Mouse (Mus musculus) liver, embryonic 16.5 days (tissue): ENCODE results near the gene 4930519G04Rik. TPM values are rescaled to one million over a fixed set of nuclear protein-coding genes. Genes with fewer than 3 reads are reported as not detected.

Source experiments
- ATAC-seq: fragments of 200-750 bp; cut with Nextera tagmentation; 2 replicates; pipeline ENCODE4 v1.8.0; 2017; ENCODE audit warnings: low read depth, mild to moderate bottlenecking, moderate number of reproducible peaks, moderate library complexity
- H3K27ac ChIP-seq: fragments of 300-500 bp; sonication (generic); 2 replicates; pipeline ENCODE4 v1.5.1; 2014; ENCODE audit warnings: mild to moderate bottlenecking, low read length
- H3K27me3 ChIP-seq: fragments of 300-500 bp; sonication (generic); 2 replicates; pipeline ENCODE4 v1.6.1; 2014; ENCODE audit warnings: low read depth, low read length, mixed read lengths; ENCODE audit not compliant: control insufficient read depth, insufficient read depth
- H3K36me3 ChIP-seq: fragments of 300-500 bp; sonication (generic); 2 replicates; pipeline ENCODE4 v1.6.1; 2014; ENCODE audit warnings: mild to moderate bottlenecking; ENCODE audit not compliant: control insufficient read depth, insufficient read depth
- H3K4me1 ChIP-seq: fragments of 300-500 bp; sonication (generic); 2 replicates; pipeline ENCODE4 v1.6.1; 2014; ENCODE audit warnings: low read depth, low read length, mixed read lengths; ENCODE audit not compliant: control insufficient read depth
- H3K4me2 ChIP-seq: fragments of 300-500 bp; sonication (generic); 2 replicates; pipeline ENCODE4 v1.6.1; 2014; ENCODE audit warnings: low read depth, low read length, mixed read lengths
- H3K4me3 ChIP-seq: fragments of 300-500 bp; sonication (generic); 2 replicates; pipeline ENCODE4 v1.5.1; 2014; ENCODE audit warnings: low read depth, mild to moderate bottlenecking, low read length
- H3K9ac ChIP-seq: fragments of 300-500 bp; sonication (generic); 2 replicates; pipeline ENCODE4 v1.6.1; 2014; ENCODE audit warnings: low read depth, low read length
- H3K9me3 ChIP-seq: fragments of 300-500 bp; sonication (generic); replicated peaks from 2 replicates; pipeline ENCODE4 v1.6.1; 2016; ENCODE audit warnings: low read length; ENCODE audit not compliant: control insufficient read depth
- WGBS: fragments of 180-500 bp; shearing (Covaris S2); extraction: QIAGEN DNeasy Blood & Tissue Kit; methylation state at CpG from one replicate; pipeline ENCODE4 v1.1.7; 2014; ENCODE audit not compliant: insufficient replicate concordance; 5-methylcytosine and 5-hydroxymethylcytosine counted together
- polyA plus RNA-seq: library from polyadenylated mRNA; unstranded; fragments of >200 nt; fragmentation: Nextera tagmentation; extraction: Ambion mirVana; gene quantifications from 2 replicates; pipeline ENCODE4 v1.2.1, GENCODE M21; 2015

Gene 4930519G04Rik
- polyA plus RNA-seq, 1 experiment from 2014 or later, result not detected

DNA sequence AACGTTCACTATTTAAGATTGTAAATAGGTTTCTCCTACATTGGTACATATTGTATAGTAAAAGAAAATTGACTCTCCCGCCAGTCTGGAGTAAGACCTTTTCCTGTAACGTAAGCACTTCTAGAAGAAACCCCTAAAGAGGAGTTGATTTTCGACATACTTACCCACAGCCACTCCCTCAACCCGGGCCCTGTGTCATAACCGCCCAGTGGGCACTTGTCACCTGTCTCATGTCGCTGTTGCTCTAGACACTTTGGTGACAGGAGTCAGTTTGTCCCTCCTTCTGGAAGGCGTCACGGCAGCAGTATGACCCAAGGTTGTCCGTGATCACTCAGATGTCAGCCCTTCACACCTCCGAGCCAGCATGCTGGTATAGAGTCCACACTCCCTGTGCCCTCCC lies 29.6 kb downstream of the 4930519G04Rik start:
- H3K36me3 ChIP-seq, result no peaks in the 10 kb centered on the region
- no peak overlapping the region for H3K27ac ChIP-seq
- no peak overlapping the region for H3K4me3 ChIP-seq
- no peak for ATAC-seq
- H3K4me1 ChIP-seq, result no peaks in the 10 kb centered on the region
- 71% methylated on average over 11 of the region's 11 CpGs for WGBS
- H3K4me2 ChIP-seq, result no peak overlapping the region
- H3K27me3 ChIP-seq, result no peaks in the 10 kb centered on the region
- no peaks in the 10 kb centered on the region for H3K9me3 ChIP-seq
- no peak overlapping the region for H3K9ac ChIP-seq

DNA sequence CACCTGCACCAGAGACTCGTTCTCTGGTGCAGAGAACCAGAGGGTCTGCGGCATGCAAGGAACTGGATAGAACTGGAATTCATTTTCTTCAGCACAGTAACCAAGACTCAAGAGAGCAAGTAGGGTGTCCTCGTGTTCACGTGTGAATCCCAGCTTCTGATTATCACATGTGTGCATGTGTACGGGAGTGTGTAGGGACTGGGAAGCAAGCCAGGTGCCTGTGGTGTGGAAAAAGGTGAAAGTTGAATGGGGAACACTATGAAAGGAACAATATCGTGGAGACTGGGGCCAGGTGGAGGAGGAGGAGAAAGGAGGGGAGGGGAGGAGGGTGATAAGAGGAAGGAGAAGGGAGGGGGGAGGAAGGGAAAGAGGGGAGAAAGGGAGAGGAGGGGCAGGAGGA lies 33.3 kb downstream of the 4930519G04Rik start:
- no peak overlapping the region for H3K4me3 ChIP-seq
- no peaks in the 10 kb centered on the region for H3K4me1 ChIP-seq
- no peaks in the 10 kb centered on the region for H3K27me3 ChIP-seq
- no peaks in the 10 kb centered on the region for H3K36me3 ChIP-seq
- H3K4me2 ChIP-seq, result no peak overlapping the region
- WGBS, result 55% methylated on average over 6 of the region's 6 CpGs
- H3K9me3 ChIP-seq, result no peaks in the 10 kb centered on the region
- H3K9ac ChIP-seq, result no peak overlapping the region
- no peak overlapping the region for H3K27ac ChIP-seq
- no peak for ATAC-seq

DNA sequence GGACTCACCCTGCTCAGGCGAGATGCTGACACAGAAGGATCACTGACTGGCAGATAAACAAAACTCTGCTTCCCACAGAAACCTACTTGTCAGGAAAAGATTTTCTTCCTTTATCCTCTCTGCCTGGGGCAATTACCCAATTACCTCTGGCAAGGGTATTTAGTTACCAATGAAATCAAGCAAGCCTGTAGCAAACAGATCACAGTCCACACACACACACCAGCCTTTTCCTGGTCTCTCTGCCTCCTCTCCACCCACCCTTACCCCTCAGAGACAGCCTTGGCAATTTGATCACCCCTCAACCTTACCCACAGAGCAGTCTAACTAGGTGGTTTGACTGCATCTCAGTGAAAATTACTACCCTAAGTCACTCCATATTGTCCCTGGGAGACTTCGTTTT lies 35.5 kb downstream of the 4930519G04Rik start:
- H3K27ac ChIP-seq, result no peak overlapping the region
- H3K36me3 ChIP-seq, result no peaks in the 10 kb centered on the region
- no peak for ATAC-seq

DNA sequence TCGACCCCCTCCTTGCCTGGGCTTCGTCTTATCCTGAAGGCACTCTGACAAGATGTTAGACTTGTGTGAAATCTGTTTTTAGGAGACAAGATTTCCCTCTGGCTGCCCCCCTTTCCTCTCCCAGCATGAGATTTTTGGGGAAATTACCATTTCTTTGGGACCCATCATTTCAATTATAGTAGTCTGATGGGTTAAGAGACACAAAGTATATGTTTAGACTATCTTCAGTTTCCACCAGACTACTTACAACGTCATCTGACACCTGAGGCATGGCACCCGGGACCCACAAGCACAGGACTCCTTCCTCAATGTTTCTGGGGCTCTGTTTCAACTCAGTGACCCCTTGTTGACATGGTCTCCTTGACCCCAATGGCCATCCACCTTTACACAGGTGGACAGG lies 42.1 kb downstream of the 4930519G04Rik start:
- WGBS, result 76% methylated on average over 4 of the region's 4 CpGs
- no peak for ATAC-seq

More for the DNA sequence above, 35.5 kb downstream of the 4930519G04Rik start:
- no peak overlapping the region for H3K4me2 ChIP-seq
- WGBS, result 72% methylated on average over 2 of the region's 2 CpGs
- no peaks in the 10 kb centered on the region for H3K27me3 ChIP-seq
- no peaks in the 10 kb centered on the region for H3K4me1 ChIP-seq
- no peak overlapping the region for H3K9ac ChIP-seq
- H3K9me3 ChIP-seq, result no peaks in the 10 kb centered on the region
- H3K4me3 ChIP-seq, result no peak overlapping the region

GRCm38 (mm10) chr5:114896688-114897373 lies 43.4 kb downstream of the 4930519G04Rik start, which contains the start of gene Oasl2:
TSS of gene Oasl2 (plus strand) at chr5:114896936.
- Histone ChIP-seq H3K4me2 (peak within 1 kb of the TSS; percentile 22; the same call in 1 of the 2 replicates), H3K27ac (no peak within 1 kb of the TSS), H3K9ac (no peak within 1 kb of the TSS), H3K4me1 (no peaks in the 10 kb centered on the region), H3K9me3 (no peaks in the 10 kb centered on the region), H3K36me3 (no peaks in the 10 kb centered on the region), H3K4me3 (no peak within 1 kb of the TSS), H3K27me3 (no peaks in the 10 kb centered on the region)
- 38% methylated on average over 13 of the region's 13 CpGs for WGBS
- ATAC-seq, result 0 out of 2 replicates have a peak, but pooled peaks have one; percentile 41

More for the DNA sequence above, 42.1 kb downstream of the 4930519G04Rik start:
- H3K4me3 ChIP-seq, result no peak overlapping the region
- no peak overlapping the region for H3K9ac ChIP-seq
- no peak overlapping the region for H3K27ac ChIP-seq
- no peaks in the 10 kb centered on the region for H3K4me1 ChIP-seq
- no peaks in the 10 kb centered on the region for H3K27me3 ChIP-seq
- no peaks in the 10 kb centered on the region for H3K9me3 ChIP-seq
- H3K36me3 ChIP-seq, result no peaks in the 10 kb centered on the region
- H3K4me2 ChIP-seq, result no peak overlapping the region

DNA sequence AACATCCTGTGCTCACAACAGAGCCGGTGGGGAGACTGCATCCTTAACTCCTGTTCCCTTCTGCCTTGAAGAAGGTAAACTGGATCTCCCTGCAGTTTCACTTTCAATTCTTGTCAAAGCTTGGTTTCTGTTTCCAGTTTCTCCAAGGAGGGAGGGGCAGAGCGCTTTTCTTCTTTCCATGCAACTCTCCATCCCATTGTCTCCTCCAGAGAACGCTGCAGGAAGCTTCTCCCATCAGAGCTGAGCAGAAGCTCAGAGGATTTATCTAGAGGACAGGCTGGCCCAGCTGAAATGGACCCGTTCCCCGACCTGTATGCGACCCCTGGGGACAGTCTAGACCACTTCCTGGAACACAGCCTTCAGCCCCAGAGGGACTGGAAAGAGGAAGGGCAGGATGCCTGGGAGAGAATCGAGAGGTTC lies 43.9 kb downstream of the 4930519G04Rik start:
- H3K27me3 ChIP-seq, result no peaks in the 10 kb centered on the region
- no peaks in the 10 kb centered on the region for H3K4me1 ChIP-seq
- no peak overlapping the region for H3K4me3 ChIP-seq
- no peak for ATAC-seq
- no peaks in the 10 kb centered on the region for H3K36me3 ChIP-seq
- WGBS, result 4% methylated on average over 7 of the region's 7 CpGs
- no peaks in the 10 kb centered on the region for H3K9me3 ChIP-seq
- H3K9ac ChIP-seq, result no peak overlapping the region
- H3K4me2 ChIP-seq, result peak overlapping the region; percentile 22; the same call in 1 of the 2 replicates
- H3K27ac ChIP-seq, result no peak overlapping the region

DNA sequence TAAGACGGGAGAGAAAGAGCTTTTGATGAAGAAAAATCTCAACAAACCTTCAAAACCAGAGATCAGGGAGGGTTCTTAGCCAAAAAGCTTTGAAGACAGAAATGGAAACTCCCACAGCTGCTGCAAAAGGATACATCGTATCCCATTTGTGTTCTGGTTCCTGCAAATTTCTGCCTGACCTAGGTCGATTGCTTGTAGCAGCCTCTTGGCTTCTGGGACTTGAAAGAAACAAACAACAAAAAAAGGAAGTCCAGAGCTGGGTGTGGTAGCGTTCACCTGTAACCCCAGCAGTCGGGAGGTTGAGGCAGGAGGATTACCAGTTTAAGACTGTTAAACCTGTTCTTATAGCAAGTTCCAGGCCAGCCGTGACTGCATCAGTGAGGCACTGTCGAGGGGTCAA lies 45.4 kb downstream of the 4930519G04Rik start:
- no peak overlapping the region for H3K4me3 ChIP-seq
- H3K27ac ChIP-seq, result no peak overlapping the region
- H3K4me1 ChIP-seq, result no peaks in the 10 kb centered on the region
- no peak overlapping the region for H3K4me2 ChIP-seq
- no peaks in the 10 kb centered on the region for H3K36me3 ChIP-seq
- H3K9me3 ChIP-seq, result no peaks in the 10 kb centered on the region
- 49% methylated on average over 7 of the region's 7 CpGs for WGBS
- no peaks in the 10 kb centered on the region for H3K27me3 ChIP-seq
- H3K9ac ChIP-seq, result no peak overlapping the region
- no peak for ATAC-seq

GRCm38 (mm10) chr5:114902413-114902812 lies 48.9 kb downstream of the 4930519G04Rik start:
- Histone ChIP-seq H3K9ac (no peak overlapping the region), H3K4me1 (no peaks in the 10 kb centered on the region), H3K36me3 (no peaks in the 10 kb centered on the region), H3K27ac (no peak overlapping the region), H3K27me3 (no peaks in the 10 kb centered on the region), H3K4me2 (no peak overlapping the region), H3K4me3 (no peak overlapping the region), H3K9me3 (no peaks in the 10 kb centered on the region)
- ATAC-seq, result no peak
- 18% methylated on average over 1 of the region's 1 CpGs for WGBS

DNA sequence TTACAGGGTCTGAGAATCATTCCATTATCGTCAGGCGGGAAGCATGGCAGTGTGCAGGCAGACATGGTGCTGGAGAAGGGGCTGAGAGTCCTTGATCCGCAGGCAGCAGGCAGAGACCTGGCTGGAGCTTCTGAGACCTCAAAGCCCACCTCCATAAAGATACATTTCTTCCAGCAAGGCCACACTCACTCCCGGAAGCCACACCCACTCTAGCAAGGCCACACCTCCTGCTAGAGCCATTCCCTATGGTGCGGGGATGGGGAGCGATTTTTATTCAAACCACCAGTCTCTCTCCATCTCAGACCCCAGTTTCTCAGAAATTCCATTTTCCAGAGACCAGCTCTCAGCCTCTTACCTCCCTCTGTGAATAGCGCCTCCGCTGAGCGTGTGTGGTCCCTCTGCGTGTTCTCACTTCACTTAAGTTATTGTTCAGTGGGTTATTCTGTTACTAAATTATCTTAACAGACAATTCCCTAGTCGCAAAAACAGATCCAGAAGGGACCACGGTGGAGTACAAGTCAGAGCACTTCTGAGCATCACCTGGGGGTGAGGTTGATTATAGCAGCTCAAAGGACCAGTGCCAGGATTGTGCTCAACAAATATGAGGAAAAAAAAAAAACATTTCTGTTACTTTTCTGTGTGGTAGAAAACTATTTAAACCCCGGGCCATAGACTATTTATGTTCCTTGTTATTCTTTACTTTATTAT lies 55.3 kb downstream of the 4930519G04Rik start:
- Histone ChIP-seq H3K27ac (no peak overlapping the region), H3K9me3 (no peaks in the 10 kb centered on the region), H3K4me1 (no peaks in the 10 kb centered on the region), H3K9ac (no peak overlapping the region), H3K36me3 (no peaks in the 10 kb centered on the region), H3K4me2 (no peak overlapping the region), H3K4me3 (no peak overlapping the region), H3K27me3 (no peaks in the 10 kb centered on the region)
- ATAC-seq, result no peak
- WGBS, result 61% methylated on average over 13 of the region's 13 CpGs
